Mouse (Mus musculus) CD4-positive, CD25-positive, alpha-beta regulatory T cell, adult 4 months (primary cell): Measurements from ENCODE around the gene Cacnb3. TPM values are rescaled to one million over a fixed set of nuclear protein-coding genes. Genes with fewer than 3 reads are reported as not detected.

Experiments used
- ATAC-seq: one replicate; pipeline ENCODE4 v1.8.0; 2017
- polyA plus RNA-seq, 2 experiments: library from polyadenylated mRNA; unstranded; fragments of 100-300 nt; shearing (Covaris generic); gene quantifications; one replicate each; pipeline ENCODE4 v1.2.1; 2017

The Cacnb3 gene
- polyA plus RNA-seq, 2 experiments from 2014 or later = not detected

DNA sequence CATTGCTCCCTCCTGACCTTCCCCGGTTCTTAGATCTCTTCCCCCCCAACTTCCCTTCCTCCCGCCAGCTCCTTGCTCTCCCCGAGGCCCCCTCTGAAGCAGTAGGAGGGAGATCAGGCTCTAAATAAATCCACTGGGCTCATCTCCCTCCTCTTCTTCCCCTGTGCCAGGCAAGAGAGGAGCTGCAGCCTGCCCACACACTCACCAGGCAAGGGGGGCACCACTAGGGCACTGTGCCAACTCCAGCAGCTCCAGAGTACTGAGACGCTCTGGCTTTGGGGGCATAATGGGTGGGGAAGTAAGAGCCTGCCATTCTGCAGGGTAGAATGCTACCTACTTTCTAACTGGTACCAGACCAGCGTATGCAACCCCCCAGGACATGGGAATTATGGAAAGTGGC is 5.9 kb downstream of the Cacnb3 start:
- ATAC-seq = no peak

DNA sequence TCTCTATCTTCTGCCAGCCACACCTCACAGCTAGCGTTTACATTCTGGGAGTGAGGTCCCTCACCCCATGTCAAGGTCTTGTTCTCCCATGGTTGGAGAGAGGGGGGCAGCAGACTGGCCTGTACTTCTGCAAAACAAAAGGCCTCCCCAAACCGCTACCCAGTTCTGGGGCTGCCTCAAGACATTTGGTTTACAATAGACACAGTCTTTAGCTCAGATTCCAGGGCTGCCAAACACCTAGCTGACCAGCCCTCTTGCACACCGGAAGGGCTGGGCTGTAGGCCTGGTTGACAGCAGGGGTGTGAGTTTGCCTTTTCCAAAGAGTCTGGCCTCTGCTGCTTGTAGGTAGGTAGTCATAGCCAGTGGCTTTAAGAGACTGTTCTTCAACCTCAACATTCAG is 6.5 kb downstream of the Cacnb3 start:
- ATAC-seq = no peak

DNA sequence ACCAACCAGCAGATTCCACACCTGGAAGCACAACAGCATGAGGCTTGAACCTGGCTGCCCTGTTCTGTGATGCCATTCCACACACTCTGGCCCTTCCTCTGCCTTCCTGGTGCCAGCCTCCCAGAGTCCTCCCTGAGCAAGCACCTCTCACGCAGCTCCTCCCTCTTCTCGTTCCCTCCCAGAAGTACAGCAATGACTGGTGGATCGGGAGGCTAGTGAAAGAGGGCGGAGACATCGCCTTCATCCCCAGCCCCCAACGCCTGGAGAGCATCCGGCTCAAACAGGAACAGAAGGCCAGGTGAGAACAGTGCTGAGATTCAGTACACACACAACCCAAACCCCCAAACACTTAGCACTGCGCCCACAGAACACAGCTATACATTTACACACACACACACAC is 9.5 kb downstream of the Cacnb3 start:
- ATAC-seq = no peak

DNA sequence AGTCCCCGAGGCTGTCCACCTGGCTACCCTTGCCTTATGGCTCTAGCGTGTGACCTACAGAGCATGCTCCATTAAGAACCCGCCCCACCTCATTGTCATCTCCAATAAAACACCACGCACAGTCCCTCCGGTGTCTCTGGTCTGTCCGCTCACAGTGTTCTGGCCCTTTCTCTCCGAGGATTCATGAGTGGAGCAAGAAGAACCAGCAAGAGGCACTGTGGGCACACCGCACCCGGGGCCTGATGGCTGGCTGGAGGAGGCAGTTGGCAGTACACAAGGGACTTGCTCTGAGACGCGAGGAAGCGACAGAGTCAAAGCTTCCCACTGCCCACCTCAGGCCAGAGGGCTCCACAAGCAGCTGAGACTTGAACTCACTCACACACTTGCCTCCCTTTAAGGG is 13.8 kb downstream of the Cacnb3 start:
- ATAC-seq = no peak

DNA sequence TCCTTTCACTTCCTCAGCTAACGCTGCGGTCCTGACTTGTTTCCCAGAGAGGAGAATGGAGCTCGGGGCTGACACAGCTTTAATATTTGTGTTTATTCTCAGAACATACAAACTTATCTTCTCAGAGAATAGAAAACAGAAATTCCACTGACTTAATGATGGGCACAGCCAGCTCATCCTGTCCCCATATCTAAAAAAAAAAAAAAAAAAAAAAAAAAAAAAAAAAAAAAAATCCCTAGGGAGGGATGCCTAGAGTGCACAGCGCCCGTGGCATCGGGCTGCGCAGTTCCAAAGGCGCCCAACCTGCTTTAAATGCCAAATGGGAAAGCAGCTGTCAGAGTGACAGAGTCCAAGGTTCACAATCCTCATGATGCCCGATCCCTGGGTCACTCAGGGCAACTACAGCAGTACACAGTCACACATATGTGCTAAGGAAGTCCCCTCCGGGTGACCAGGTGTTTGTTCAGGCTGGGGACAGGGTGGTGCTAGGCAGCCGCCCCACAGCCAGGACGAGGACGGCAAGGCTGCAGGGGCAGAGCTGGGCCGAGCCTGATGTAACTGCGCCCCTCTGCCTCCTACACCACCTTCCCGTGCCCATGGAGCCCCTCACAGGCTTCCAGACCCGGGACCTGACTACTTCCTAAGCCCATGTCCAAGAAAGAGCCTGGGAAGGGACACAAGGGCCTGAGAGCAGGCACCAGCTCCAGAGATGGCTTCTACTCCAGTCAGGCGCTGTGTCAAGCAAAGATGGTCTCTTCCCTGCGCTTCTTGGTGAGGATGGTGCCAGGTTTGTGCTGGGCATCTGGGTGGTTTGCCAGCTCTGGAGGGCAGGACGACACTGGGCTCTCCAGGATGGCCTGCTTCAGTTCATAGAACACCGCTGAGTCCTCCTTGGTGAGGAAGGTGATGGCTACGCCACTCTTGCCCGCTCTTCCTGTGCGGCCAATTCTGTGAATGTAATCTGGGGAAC is 14.7 kb downstream of the Cacnb3 start:
- no peak for ATAC-seq

DNA sequence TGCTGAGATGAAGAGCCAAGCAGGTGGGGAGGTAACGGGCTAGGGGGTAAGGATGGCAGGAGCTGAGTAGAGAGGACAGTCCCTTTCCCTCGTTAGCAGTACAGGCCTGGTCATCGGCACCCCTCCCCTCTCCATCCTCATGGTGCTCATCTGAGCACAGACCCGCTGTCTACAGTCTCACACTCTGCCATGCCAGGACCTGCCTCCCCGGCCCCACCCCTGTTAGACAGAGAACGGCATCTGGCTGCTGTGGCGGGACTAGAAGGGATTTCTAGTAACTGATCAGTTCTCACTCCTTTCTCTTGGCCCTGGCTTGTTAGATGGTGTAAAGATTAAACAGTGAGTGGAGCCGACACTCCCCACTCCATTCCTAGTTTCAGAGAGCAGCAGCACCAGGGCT is 16.1 kb downstream of the Cacnb3 start:
- ATAC-seq = no peak

DNA sequence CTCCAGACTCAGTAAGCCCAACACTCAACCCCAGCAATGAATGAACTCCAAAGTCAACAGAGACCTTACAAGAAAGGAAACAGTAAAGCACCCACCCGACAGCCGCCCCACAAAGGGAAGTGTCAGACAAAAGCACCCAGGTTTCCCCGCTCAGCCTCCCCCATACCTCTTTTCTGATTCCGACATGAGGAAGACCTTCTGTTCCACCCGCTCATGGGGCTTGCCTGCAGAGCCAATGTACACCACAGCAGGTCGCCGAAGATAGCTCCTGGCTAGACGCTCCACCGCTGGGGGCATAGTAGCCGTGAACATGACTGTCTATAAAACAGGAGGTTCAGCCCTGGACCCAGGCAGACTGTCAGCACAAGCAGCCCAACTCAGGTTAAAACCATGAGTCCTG is 16.7 kb downstream of the Cacnb3 start:
- ATAC-seq = no peak

DNA sequence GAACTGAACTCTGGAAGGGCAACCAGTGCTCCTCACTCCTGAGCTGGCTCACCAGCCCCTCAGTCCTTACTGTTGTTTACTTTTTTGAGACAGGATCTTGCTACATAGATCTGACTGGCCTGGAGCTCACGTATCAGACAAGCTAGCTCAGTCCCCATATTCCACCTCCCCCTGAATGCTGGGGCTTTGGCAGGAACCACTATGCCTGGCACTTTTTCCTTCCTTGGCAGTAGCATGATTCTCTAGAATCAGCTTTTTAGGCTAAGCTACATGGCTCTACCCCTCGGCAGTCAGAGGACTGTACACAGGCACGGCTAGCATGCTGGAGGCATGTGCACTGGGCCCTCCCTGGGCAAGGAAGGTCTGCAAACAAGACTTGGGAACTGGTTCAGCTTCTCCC is 17.4 kb downstream of the Cacnb3 start:
- ATAC-seq = no peak

DNA sequence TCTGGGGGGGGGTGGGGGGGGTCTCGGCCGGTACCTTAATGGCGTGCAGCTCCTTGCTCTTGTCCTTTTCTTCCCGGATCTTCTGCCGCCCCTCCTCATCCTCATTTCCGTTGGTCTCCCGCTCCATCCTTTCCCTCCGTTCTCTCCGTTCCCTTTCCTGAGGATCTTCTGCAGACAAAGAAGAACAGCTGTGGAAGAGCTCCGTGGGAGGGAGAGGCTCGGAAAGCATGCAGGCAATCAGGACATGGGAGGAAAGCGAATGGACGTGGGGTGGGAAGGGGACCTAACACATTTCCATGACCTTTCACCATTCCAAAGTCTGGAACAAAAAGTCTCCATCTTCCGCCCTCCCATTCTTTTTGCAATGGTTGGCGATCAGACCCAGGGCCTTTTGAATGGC is 20.8 kb downstream of the Cacnb3 start:
- ATAC-seq = no peak

DNA sequence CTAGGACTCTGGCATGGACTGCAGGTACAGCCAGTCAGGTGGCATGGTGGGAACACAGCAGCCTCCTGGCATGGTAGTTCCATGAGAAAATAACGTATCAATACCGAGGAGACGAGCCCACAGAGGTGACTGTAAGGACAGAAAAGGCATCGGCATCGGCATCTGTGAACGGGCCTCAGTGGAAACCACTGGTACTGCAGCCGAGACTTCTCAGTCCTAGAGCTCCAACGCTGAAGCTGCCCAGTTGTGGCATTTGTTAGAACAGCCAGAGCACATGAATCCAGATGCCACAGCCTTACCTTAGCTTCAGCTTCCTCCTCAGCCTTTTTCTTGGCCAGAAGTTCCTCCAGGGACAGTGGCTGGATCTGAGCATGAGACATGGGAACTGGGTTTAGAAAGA is 21.5 kb downstream of the Cacnb3 start:
- no peak for ATAC-seq

DNA sequence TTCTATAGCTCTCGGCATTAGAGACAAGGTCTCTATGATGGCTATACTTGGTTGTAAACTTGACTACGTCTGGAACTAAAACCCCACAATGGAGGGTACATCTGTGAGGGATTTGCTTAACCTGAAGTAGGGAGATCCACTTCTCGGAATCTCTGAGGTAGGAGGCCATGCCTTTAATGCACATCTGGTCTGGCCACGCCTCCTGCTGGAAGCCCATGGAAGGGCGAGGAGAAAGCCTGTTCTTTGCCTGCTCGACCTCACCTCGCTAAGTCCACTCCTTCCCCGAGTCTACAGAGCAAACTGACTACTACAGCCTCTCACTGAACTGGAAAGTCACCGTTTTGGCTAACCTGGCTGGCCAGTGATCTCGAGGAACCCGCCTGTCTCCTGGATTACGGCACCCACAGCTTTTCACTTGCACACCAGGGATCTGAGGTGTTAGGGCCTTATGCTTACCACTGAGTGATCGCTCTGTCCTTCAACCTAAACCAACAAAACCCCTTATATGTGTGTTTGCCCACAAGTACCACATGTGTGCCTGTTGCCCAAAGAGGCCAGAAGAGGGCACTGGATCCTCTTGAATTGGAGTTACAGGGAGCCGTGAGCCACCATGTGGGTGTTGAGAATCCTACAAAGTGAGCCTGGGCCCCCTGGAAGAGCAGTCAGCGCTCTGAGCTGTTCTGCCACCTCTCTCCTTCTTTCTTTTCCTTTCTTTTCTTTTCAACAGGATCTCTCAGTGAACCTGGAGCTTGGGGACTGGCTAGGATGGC is 26.5 kb downstream of the Cacnb3 start:
- ATAC-seq = no peak

DNA sequence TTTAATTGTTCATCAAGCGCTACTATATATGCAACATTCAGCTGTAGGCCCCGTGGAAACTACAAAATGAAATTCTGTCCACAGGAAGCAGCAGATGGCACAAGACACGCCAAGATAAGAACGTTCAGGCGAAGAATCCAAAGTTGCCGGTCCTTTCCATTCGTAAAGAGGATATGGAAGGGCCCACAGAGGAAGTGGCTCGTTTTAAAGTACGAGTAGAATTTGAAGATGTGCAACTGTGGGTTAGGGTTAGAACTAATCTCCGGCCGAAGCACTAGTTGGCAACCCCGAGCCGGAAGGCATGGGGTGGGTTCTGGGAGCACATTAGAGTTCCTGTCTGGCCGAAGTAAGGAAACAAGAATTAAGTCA is 31.5 kb downstream of the Cacnb3 start:
- peak; percentile 63 for ATAC-seq

DNA sequence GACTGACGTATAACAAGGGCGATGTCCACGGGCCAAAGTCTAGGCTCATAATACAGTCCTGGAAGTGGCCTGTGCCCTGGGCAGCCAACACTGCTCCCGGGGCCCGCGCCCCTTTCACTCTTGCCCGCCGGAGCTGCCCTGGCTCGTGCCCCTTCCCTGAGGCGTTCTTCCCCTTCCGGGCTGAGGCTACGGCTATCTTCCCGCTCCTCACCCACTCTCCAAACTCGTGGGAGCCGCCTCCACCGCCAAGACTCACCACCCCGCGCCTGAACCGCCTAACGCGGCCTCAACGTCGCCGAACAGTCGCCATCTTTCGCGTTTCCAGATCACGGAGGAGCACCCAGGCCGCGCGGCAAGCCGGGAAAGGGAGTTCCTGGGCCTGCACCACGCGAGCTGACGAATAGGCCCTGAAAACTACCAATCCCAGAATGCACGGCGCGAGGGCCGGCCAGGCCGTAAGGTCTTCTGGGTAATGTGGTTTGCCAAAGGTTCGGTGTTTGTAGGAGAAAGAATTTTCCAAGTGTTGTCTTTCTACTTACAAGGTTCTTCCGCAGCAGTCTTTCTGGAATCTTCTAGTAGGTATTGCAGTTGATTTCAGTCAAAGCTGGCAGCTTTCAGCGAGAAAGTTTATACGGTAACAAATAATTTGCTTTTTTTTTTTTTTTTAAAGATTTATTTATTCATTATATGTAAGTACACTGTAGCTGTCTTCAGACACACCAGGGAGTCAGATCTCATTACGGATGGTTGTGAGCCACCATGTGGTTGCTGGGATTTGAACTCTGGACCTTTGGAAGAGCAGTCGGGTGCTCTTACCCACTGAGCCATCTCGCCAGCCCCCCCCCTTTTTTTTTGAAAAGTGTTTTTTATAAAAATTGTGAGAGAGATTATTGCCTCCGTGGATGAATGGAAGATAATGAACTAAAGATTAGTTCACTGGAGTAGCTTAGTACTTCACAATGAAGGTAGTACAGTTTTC is 32.2 kb downstream of the Cacnb3 start, which contains the start of gene Ddx23:
Ddx23 (minus strand) TSS at position 328 of the 979 bp plus-strand sequence.
- peak; percentile 95 for ATAC-seq

DNA sequence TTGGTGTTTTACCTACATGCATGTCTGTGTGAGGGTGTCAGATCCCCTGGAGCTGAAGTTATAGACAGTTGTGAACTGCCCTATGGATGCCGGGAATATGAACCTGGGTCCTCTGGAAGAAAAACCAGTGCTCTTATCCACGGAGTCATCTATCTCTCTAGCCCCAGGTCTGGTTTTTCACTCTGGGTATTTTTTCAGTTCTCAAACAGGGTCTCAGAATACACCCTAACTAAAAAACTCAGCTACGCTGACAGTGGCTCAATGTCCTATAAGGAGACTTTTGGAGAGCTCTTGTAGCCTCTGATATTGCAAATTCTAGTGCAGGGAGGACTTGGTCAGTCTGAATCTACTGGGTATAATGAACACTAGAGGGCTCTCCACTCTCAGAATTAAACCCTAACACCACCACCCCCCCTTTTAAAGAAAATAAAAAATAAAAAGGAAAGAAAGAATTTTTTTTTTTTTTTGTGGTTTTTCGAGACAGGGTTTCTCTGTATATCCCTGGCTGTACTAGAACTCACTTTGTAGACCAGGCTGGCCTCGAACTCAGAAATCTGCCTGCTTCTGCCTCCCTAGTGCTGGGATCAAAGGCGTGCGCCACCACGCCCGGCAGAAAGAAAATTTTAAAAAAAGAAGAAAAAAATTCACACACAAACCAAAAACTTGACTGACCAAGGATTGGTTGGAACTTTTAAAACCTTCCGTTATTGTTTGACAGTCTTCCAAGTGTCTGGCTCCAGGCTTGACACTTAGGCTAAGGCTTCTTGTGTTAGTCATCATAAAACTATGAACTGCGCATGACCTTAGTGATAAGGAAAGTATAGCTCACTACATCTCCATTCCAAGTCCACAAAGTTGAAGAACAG is 33.6 kb downstream of the Cacnb3 start:
- ATAC-seq = no peak

DNA sequence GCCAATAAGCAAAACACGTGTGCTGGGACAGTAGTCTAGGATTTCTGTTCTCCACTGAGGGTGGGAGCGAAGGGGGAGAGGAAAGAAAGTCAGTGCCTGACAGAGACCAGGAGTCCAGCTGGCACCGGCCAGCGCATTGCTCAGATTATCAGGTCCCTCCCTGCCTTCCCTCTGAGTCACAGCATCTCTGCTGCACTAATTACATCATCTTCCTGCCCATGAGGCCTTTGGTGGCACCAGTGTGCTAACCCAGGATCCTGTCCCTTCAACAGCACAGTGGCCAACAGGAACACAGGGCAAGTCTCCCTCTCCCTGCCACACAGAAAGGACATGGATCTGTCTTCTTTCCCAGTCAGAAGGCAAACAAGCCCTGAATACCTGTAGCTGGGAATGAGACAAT is 42.0 kb downstream of the Cacnb3 start:
- ATAC-seq = no peak

DNA sequence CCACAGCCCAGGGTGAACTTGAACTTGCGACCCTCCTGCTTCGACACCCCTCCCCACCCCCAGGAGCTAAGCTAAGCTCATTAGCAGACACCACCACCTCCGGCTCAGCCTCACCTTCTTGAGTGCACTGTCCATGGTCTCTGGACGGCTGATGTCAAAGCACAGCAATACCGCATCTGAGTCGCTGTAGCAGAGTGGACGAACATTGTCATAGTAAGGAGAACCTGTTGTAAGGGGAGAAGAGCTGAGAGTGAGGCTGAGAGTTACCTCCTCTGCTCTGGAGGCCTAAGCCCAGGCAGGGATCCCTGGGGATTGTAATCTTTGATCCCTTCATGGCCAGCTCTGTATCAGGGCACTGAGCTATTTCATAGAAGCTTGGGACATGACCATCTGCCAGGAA is 43.1 kb downstream of the Cacnb3 start:
- ATAC-seq = no peak

DNA sequence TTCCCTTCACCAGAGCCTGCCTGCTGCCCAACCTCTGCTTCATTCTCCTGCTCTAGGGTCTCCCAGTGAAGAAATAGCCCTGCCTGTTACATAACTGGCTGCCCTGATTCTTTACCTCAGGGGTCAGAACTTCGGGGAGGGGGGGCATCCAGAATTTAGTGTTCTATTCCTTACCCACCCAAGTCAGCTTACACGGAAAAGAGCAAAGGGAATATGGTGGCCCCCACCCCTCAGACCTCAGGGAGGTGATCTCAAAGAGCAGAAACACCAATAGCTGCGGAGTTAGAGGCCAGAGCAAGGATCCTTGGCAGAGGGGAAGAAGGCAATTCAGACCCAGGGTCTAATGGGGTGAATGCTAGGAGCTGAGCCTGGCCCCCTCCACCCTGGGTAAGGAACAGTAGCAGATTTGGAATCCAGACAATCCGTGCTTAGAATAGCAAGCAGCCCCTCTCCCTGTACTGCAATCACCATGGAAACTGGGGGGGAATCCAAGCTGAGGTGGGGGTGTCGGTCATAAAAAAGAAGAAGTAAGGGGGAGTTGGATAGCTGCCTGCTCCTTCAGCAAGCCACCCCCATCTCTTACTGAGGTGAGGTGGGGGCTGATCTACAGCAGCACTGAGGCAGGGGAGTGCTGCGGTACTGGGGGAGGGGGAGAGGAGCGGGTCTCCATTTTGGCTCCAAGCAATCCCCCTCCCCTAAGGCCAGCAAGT is 43.8 kb downstream of the Cacnb3 start:
- no peak for ATAC-seq

DNA sequence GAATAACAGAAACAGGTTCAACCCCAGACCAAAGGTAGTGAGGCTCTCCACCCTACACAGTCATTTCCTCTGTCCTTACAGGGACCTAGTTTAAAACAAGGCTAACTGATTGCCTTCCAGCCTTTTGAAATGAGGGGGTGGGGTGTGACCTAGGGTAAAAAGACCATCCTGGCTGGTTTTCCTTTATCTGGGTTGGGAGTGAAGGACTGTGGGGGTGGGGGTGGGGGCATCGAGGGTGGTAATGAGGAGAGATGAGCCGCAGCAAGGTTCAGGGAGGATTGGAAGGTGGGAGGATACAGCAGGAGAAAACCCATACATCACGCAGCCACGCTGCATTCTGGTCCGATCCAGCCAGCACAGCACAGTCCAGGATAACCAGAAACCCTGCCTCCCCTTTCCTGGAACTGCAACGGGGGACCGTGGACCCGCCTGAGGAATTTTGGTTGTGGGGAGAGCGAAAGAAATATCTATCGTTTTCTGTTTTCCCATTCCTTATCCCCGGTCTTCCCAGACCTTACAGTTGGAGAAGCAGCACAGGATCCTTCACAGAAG is 44.4 kb downstream of the Cacnb3 start:
- no peak for ATAC-seq

DNA sequence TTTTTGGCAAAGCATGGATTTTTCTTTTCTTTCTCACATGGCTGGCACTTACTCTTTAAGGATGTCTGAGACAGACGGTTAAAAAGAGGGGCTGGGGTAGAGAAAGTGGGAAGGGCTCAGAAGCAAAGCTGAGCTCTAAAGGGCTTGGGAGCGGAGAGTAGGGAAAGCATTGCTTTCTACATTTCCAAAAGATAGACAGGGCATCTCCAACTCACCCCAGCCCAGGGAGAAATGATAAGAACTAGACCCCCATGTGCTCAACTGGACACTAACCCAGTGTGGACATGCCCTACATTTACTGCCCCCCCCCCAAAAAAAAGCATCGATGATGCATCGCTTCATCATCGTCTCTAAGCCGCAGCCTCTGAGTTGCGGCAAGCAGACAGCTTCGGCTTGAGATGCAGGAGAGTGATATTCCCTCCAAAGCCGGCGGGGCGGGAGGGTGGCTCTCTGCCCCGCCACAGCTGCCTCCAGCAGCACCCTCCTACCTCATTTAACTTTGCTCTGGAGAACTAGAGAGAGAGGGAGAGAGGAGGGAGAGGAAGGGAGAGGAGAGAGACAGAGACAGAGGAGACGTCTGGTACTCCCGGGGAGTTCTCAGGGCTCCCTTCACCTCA is 45.1 kb downstream of the Cacnb3 start:
- ATAC-seq = no peak

DNA sequence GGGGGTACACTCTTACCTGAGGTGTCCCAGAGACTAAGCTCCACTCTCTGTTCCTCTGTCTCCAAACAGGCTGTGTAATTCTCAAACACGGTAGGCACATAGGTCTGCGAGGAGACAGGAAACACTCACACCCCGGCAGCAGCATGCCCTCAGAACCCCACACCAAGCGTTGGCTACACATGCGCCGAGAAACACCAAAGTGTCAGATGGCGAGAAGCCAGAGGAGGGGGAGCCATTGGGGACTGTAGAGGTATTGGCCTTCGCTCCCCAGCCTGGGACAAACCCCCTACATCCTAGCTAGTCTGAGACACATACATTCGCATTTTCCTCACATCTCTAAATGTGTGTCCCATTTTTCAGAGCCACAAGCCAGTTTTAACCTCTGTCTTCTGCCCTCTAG is 45.8 kb downstream of the Cacnb3 start:
- peak; percentile 32 for ATAC-seq
